Mouse (Mus musculus): ENCODE results near the gene Ly6g6c.

DNA sequence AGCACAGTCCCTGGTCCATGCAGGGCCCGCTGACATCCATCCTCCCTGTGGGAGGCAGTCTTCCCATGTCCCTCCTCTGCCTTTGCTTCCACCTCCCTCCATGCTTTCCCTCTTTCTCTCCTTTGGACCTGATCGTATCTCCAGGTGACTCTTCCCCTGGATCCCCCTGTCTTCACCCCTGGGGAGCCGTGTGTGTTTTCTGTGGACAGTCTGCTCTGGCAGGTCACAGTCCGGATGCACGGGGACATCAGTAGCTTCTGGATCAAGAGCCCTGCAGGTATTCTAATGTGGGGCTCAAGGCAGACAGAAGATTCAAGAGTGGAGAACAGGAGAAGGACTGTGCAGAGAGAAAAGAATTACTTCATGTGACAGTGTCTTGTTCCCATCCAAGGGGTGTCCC is 42.0 kb upstream of the Ly6g6c start:
- no peak for TF ChIP-seq POLR2A (IDR thresholded peaks at IDR 0.05; ENCODE audit: borderline replicate concordance, insufficient read depth, low read length)
- no peak for TF ChIP-seq CTCF (IDR thresholded peaks at IDR 0.05; ENCODE audit: borderline replicate concordance, insufficient read depth, low read depth, low read length)
